Mouse (Mus musculus): ENCODE results near the gene Rbbp4. TPM values are rescaled to one million over a fixed set of nuclear protein-coding genes. Genes with fewer than 3 reads are reported as not detected.

The Rbbp4 gene
- polyA plus RNA-seq, 1 experiment = 55.5 TPM

- Histone ChIP-seq H3K4me1 (replicated peaks; ENCODE audit: control insufficient read depth, insufficient read depth, low read length) (no peaks in the 10 kb centered on the region), H3K4me3 (ENCODE audit: control insufficient read depth, insufficient read depth, low read length) (no peak overlapping the region), H3K27ac (ENCODE audit: control insufficient read depth, insufficient read depth, low read length) (no peak overlapping the region), H3K36me3 (ENCODE audit: control insufficient read depth, insufficient read depth, low read length) (no peaks in the 10 kb centered on the region), H3K27me3 (ENCODE audit: control insufficient read depth, insufficient read depth, low read length) (no peaks in the 10 kb centered on the region; the same call in 1 of the 2 replicates)
- no peak for TF ChIP-seq POLR2A (IDR thresholded peaks at IDR 0.05; ENCODE audit: control insufficient read depth, extremely low read depth, insufficient read depth, low read length, poor library complexity)
- no peak for TF ChIP-seq CTCF (IDR thresholded peaks at IDR 0.05; ENCODE audit: borderline replicate concordance, control insufficient read depth, extremely low read depth, insufficient read depth, low read length, poor library complexity)
- DNase-seq = no peak
- WGBS = 80% methylated on average over 7 of the region's 7 CpGs
Measured at GRCm38 (mm10) chr4:129292831-129293230, 42.3 kb downstream of the Rbbp4 start.

- TF ChIP-seq CTCF (IDR thresholded peaks at IDR 0.05; ENCODE audit: borderline replicate concordance, control insufficient read depth, extremely low read depth, insufficient read depth, low read length, poor library complexity) (no peak), POLR2A (IDR thresholded peaks at IDR 0.05; ENCODE audit: control insufficient read depth, extremely low read depth, insufficient read depth, low read length, poor library complexity) (no peak)
- WGBS = 94% methylated on average over 8 of the region's 8 CpGs
- Histone ChIP-seq H3K4me3 (ENCODE audit: control insufficient read depth, insufficient read depth, low read length) (no peak overlapping the region), H3K27me3 (ENCODE audit: control insufficient read depth, insufficient read depth, low read length) (peaks cover 13% of the 10 kb centered on the region), H3K36me3 (ENCODE audit: control insufficient read depth, insufficient read depth, low read length) (no peaks in the 10 kb centered on the region), H3K4me1 (replicated peaks; ENCODE audit: control insufficient read depth, insufficient read depth, low read length) (peaks cover 10% of the 10 kb centered on the region), H3K27ac (ENCODE audit: control insufficient read depth, insufficient read depth, low read length) (no peak overlapping the region)
- no peak for DNase-seq
Measured at GRCm38 (mm10) chr4:129289671-129290070, 45.5 kb downstream of the Rbbp4 start.

- Histone ChIP-seq H3K27ac (ENCODE audit: control insufficient read depth, insufficient read depth, low read length) (no peak overlapping the region), H3K36me3 (ENCODE audit: control insufficient read depth, insufficient read depth, low read length) (no peaks in the 10 kb centered on the region), H3K4me1 (replicated peaks; ENCODE audit: control insufficient read depth, insufficient read depth, low read length) (peaks cover 10% of the 10 kb centered on the region), H3K4me3 (ENCODE audit: control insufficient read depth, insufficient read depth, low read length) (no peak overlapping the region), H3K27me3 (ENCODE audit: control insufficient read depth, insufficient read depth, low read length) (peaks cover 13% of the 10 kb centered on the region)
- 70% methylated on average over 3 of the region's 3 CpGs for WGBS
- no peak for DNase-seq
- TF ChIP-seq POLR2A (IDR thresholded peaks at IDR 0.05; ENCODE audit: control insufficient read depth, extremely low read depth, insufficient read depth, low read length, poor library complexity) (no peak), CTCF (IDR thresholded peaks at IDR 0.05; ENCODE audit: borderline replicate concordance, control insufficient read depth, extremely low read depth, insufficient read depth, low read length, poor library complexity) (no peak)
Measured at GRCm38 (mm10) chr4:129288067-129288466, 47.1 kb downstream of the Rbbp4 start.

- DNase-seq = no peak
- WGBS = 2% methylated on average over 52 of the region's 53 CpGs
Measured at GRCm38 (mm10) chr4:129287472-129287981, 47.6 kb downstream of the Rbbp4 start, which contains the start of gene Sync. Gene Sync, plus strand, starts transcription at chr4:129287617.

GRCm38 (mm10) chr4:129286683-129287471 is 48.3 kb downstream of the Rbbp4 start:
- H3K4me3 ChIP-seq (ENCODE audit: control insufficient read depth, insufficient read depth, low read length) = peak overlapping the region; percentile 9; the same call in 1 of the 2 replicates
- H3K27me3 ChIP-seq (ENCODE audit: control insufficient read depth, insufficient read depth, low read length) = peaks cover 13% of the 10 kb centered on the region
- DNase-seq = no peak
- no peak for TF ChIP-seq CTCF (IDR thresholded peaks at IDR 0.05; ENCODE audit: borderline replicate concordance, control insufficient read depth, extremely low read depth, insufficient read depth, low read length, poor library complexity)
- TF ChIP-seq POLR2A (IDR thresholded peaks at IDR 0.05; ENCODE audit: control insufficient read depth, extremely low read depth, insufficient read depth, low read length, poor library complexity) = no peak
- H3K36me3 ChIP-seq (ENCODE audit: control insufficient read depth, insufficient read depth, low read length) = no peaks in the 10 kb centered on the region
- H3K27ac ChIP-seq (ENCODE audit: control insufficient read depth, insufficient read depth, low read length) = no peak overlapping the region
- peaks cover 10% of the 10 kb centered on the region for H3K4me1 ChIP-seq (replicated peaks; ENCODE audit: control insufficient read depth, insufficient read depth, low read length)
- 7% methylated on average over 28 of the region's 28 CpGs for WGBS

More at GRCm38 (mm10) chr4:129287472-129287981, 47.6 kb downstream of the Rbbp4 start, which contains the start of gene Sync:
- H3K36me3 ChIP-seq (ENCODE audit: control insufficient read depth, insufficient read depth, low read length) = no peaks in the 10 kb centered on the region
- H3K27ac ChIP-seq (ENCODE audit: control insufficient read depth, insufficient read depth, low read length) = no peak within 1 kb of the TSS
- H3K27me3 ChIP-seq (ENCODE audit: control insufficient read depth, insufficient read depth, low read length) = peaks cover 13% of the 10 kb centered on the region
- TF ChIP-seq CTCF (IDR thresholded peaks at IDR 0.05; ENCODE audit: borderline replicate concordance, control insufficient read depth, extremely low read depth, insufficient read depth, low read length, poor library complexity) = no peak
- no peak for TF ChIP-seq POLR2A (IDR thresholded peaks at IDR 0.05; ENCODE audit: control insufficient read depth, extremely low read depth, insufficient read depth, low read length, poor library complexity)
- peak within 1 kb of the TSS; percentile 24 for H3K4me3 ChIP-seq (ENCODE audit: control insufficient read depth, insufficient read depth, low read length)
- H3K4me1 ChIP-seq (replicated peaks; ENCODE audit: control insufficient read depth, insufficient read depth, low read length) = peaks cover 10% of the 10 kb centered on the region

- no peak overlapping the region for H3K27ac ChIP-seq (ENCODE audit: control insufficient read depth, insufficient read depth, low read length)
- H3K4me3 ChIP-seq (ENCODE audit: control insufficient read depth, insufficient read depth, low read length) = no peak overlapping the region
- WGBS = 36% methylated on average over 5 of the region's 5 CpGs
- DNase-seq = no peak
- H3K27me3 ChIP-seq (ENCODE audit: control insufficient read depth, insufficient read depth, low read length) = peaks cover 13% of the 10 kb centered on the region
- no peaks in the 10 kb centered on the region for H3K36me3 ChIP-seq (ENCODE audit: control insufficient read depth, insufficient read depth, low read length)
- H3K4me1 ChIP-seq (replicated peaks; ENCODE audit: control insufficient read depth, insufficient read depth, low read length) = peaks cover 10% of the 10 kb centered on the region
- TF ChIP-seq POLR2A (IDR thresholded peaks at IDR 0.05; ENCODE audit: control insufficient read depth, extremely low read depth, insufficient read depth, low read length, poor library complexity) (no peak), CTCF (IDR thresholded peaks at IDR 0.05; ENCODE audit: borderline replicate concordance, control insufficient read depth, extremely low read depth, insufficient read depth, low read length, poor library complexity) (no peak)
Measured at GRCm38 (mm10) chr4:129286001-129286682, 49.0 kb downstream of the Rbbp4 start.
